Mouse (Mus musculus): ENCODE measurements at regions not wholly inside any gene's neighbourhood (a gene's known extent, or its start where the extent isn't known, plus 50 kb on each side); places are given as distances from the start of the nearest gene placed in this dataset.

DNA sequence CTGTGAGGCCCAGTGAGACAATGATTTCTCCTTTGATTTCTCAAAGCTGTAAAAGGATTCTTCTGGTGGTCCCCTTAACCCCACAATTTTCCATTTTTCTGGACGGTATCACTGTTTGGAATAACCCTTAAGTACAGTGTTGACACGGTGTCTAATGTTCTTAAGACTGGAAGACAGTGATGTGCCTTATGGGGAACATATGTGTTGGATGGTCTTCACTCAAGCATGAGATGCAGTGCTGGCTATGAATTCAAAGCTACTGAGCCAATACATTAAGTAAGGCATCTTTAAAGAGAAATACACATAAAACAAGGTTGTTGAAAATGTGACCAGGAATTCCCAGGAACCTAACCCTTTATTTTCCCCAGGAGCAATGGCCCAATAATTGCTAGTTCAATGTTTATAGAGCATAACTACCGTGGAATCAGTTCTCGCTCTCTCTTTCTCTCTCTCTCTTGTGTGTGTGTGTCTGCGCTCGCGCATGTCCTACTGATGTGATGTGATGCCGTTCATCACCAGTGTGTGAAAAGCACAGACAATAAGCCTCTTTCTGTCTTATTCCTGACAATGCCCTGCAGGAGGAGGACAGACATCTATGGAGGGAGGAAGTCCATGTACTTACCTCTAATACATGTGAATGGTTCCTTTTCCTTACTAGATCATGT lies 125.4 kb upstream of the Peli1 start:
- no peak overlapping the region for H3K4me3 ChIP-seq (ENCODE audit: low read length)
- no peaks in the 10 kb centered on the region for H3K4me1 ChIP-seq (ENCODE audit: control insufficient read depth, insufficient read depth, low read length)
- ATAC-seq: no peak
- H3K27ac ChIP-seq (ENCODE audit: low read length): no peak overlapping the region
- whole genome bisulfite sequencing: 81% methylated on average over 8 of the region's 8 CpGs
- H3K9me3 ChIP-seq (ENCODE audit: control insufficient read depth, low read length): no peaks in the 10 kb centered on the region; the same call in 1 of the 2 replicates
- no peaks in the 10 kb centered on the region for H3K36me3 ChIP-seq (ENCODE audit: control insufficient read depth, insufficient read depth, low read length)
- no peaks in the 10 kb centered on the region for H3K27me3 ChIP-seq (replicated peaks; ENCODE audit: control insufficient read depth, insufficient read depth, low read length)
- no peak overlapping the region for H3K4me2 ChIP-seq (ENCODE audit: low read depth, low read length)
- no peak overlapping the region for H3K9ac ChIP-seq (ENCODE audit: low read depth, low read length)

DNA sequence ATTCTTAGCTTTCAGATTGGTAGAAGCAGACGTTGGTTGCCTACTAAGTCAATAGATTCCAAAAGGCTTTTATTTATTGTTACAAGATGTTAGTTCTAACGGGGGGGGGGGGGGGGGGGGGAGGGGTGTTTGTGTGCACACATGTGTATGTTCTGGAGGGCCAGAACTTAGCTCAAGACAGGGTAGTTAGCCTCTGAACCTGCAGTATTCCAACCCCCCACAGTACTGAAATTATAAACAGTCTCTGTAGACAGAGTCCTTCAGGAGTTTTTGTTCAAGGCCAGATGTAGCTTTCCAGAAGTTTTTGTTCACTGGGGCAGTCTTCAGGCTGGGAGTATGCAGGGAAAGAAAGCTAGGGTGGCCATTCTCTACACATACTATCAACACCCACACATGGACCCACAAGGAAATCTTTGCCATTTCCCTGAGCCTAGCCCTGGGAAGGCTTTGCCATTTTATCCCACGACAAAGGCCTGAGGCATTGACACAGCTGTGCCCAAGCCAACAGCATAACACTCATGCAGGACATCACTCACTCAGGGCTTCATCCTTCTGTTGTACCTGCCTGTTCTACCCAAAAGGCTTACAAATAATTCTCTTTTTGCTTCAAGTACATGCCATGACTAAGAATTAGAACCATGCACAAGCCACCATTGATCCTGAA lies 123.6 kb upstream of the Peli1 start:
- Histone ChIP-seq H3K4me1 (ENCODE audit: control insufficient read depth, insufficient read depth, low read length) (no peaks in the 10 kb centered on the region), H3K9ac (ENCODE audit: low read depth, low read length) (no peak overlapping the region), H3K27ac (ENCODE audit: low read length) (no peak overlapping the region), H3K27me3 (replicated peaks; ENCODE audit: control insufficient read depth, insufficient read depth, low read length) (no peaks in the 10 kb centered on the region), H3K4me2 (ENCODE audit: low read depth, low read length) (no peak overlapping the region), H3K4me3 (ENCODE audit: low read length) (no peak overlapping the region), H3K36me3 (ENCODE audit: control insufficient read depth, insufficient read depth, low read length) (no peaks in the 10 kb centered on the region), H3K9me3 (ENCODE audit: control insufficient read depth, low read length) (no peaks in the 10 kb centered on the region; the same call in 1 of the 2 replicates)
- ATAC-seq: no peak
- 44% methylated on average over 3 of the region's 3 CpGs for WGBS

- H3K27ac ChIP-seq (ENCODE audit: low read length): no peak overlapping the region
- no peak for ATAC-seq
- 71% methylated on average over 2 of the region's 2 CpGs for WGBS
- H3K9ac ChIP-seq (ENCODE audit: low read depth, low read length): no peak overlapping the region
- H3K4me1 ChIP-seq (ENCODE audit: control insufficient read depth, insufficient read depth, low read length): no peaks in the 10 kb centered on the region
- H3K4me2 ChIP-seq (ENCODE audit: low read depth, low read length): no peak overlapping the region
- no peaks in the 10 kb centered on the region; the same call in 1 of the 2 replicates for H3K9me3 ChIP-seq (ENCODE audit: control insufficient read depth, low read length)
- H3K27me3 ChIP-seq (replicated peaks; ENCODE audit: control insufficient read depth, insufficient read depth, low read length): no peaks in the 10 kb centered on the region
- H3K36me3 ChIP-seq (ENCODE audit: control insufficient read depth, insufficient read depth, low read length): no peaks in the 10 kb centered on the region
- H3K4me3 ChIP-seq (ENCODE audit: low read length): no peak overlapping the region
Measured at GRCm38 (mm10) chr11:20968341-20968740, 122.8 kb upstream of the Peli1 start.

DNA sequence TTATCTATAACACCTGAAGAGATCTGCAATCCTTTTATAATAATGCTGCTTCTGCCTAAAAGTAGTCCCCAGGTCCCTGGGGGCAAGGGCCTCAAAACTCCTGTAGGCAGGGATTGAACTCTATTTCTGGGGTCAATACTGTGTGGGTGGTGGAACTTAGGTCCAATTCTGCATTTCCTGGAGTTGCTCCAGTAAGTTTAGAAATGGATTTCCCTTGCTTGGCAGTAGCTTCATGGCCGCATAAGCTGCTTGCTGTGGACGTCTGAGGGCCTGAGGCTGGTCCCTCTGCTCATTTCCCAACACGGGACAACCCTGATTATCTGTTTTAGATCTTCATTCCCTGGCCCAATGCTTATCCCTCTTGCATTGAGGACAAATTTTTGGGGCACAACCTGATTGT lies 118.0 kb upstream of the Peli1 start:
- H3K4me1 ChIP-seq (ENCODE audit: control insufficient read depth, insufficient read depth, low read length): no peaks in the 10 kb centered on the region
- H3K9me3 ChIP-seq (ENCODE audit: control insufficient read depth, low read length): no peaks in the 10 kb centered on the region
- no peak overlapping the region for H3K9ac ChIP-seq (ENCODE audit: low read depth, low read length)
- ATAC-seq: no peak
- no peaks in the 10 kb centered on the region for H3K27me3 ChIP-seq (replicated peaks; ENCODE audit: control insufficient read depth, insufficient read depth, low read length)
- H3K4me2 ChIP-seq (ENCODE audit: low read depth, low read length): no peak overlapping the region
- H3K27ac ChIP-seq (ENCODE audit: low read length): no peak overlapping the region
- no peak overlapping the region for H3K4me3 ChIP-seq (ENCODE audit: low read length)
- WGBS: 63% methylated on average over 3 of the region's 3 CpGs
- H3K36me3 ChIP-seq (ENCODE audit: control insufficient read depth, insufficient read depth, low read length): no peaks in the 10 kb centered on the region

GRCm38 (mm10) chr11:20981588-20981987 lies 109.5 kb upstream of the Peli1 start:
- 75% methylated on average over 2 of the region's 2 CpGs for WGBS
- no peak overlapping the region for H3K4me3 ChIP-seq (ENCODE audit: low read length)

DNA sequence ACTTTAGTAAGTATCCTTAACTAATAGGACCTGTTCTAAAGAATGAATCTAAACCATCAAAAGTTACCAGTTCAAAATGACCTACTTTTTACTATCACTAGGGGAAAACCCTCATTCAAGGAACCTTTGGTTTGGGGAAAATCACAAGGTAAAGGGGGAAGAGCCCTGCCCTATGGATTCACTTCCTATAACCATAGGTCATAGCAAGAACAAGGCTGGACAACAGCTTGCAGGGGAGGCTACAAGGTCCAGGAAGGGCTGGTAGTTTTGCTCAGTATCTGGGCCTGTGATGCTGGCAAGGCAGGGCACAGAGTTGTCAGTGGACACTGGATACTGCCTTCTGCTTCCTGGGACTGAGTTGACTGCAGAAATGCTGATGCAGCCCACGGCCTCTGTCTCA lies 109.1 kb upstream of the Peli1 start:
- no peaks in the 10 kb centered on the region for H3K9me3 ChIP-seq (ENCODE audit: control insufficient read depth, low read length)
- H3K4me3 ChIP-seq (ENCODE audit: low read length): no peak overlapping the region
- H3K36me3 ChIP-seq (ENCODE audit: control insufficient read depth, insufficient read depth, low read length): no peaks in the 10 kb centered on the region
- no peak for ATAC-seq
- no peaks in the 10 kb centered on the region for H3K27me3 ChIP-seq (replicated peaks; ENCODE audit: control insufficient read depth, insufficient read depth, low read length)
- no peak overlapping the region for H3K4me2 ChIP-seq (ENCODE audit: low read depth, low read length)
- H3K27ac ChIP-seq (ENCODE audit: low read length): no peak overlapping the region
- H3K4me1 ChIP-seq (ENCODE audit: control insufficient read depth, insufficient read depth, low read length): 0 out of 2 replicates have a peak, but pooled peaks cover 3% of the 10 kb centered on the region
- 76% methylated on average over 1 of the region's 1 CpGs for WGBS
- H3K9ac ChIP-seq (ENCODE audit: low read depth, low read length): no peak overlapping the region

More at GRCm38 (mm10) chr11:20981588-20981987, 109.5 kb upstream of the Peli1 start:
- no peaks in the 10 kb centered on the region for H3K27me3 ChIP-seq (replicated peaks; ENCODE audit: control insufficient read depth, insufficient read depth, low read length)
- H3K9ac ChIP-seq (ENCODE audit: low read depth, low read length): no peak overlapping the region
- H3K27ac ChIP-seq (ENCODE audit: low read length): no peak overlapping the region
- H3K36me3 ChIP-seq (ENCODE audit: control insufficient read depth, insufficient read depth, low read length): no peaks in the 10 kb centered on the region
- ATAC-seq: no peak
- H3K9me3 ChIP-seq (ENCODE audit: control insufficient read depth, low read length): no peaks in the 10 kb centered on the region
- H3K4me2 ChIP-seq (ENCODE audit: low read depth, low read length): no peak overlapping the region
- H3K4me1 ChIP-seq (ENCODE audit: control insufficient read depth, insufficient read depth, low read length): 0 out of 2 replicates have a peak, but pooled peaks cover 3% of the 10 kb centered on the region

- Histone ChIP-seq H3K4me1 (ENCODE audit: control insufficient read depth, insufficient read depth, low read length) (0 out of 2 replicates have a peak, but pooled peaks cover 3% of the 10 kb centered on the region), H3K4me3 (ENCODE audit: low read length) (no peak overlapping the region), H3K36me3 (ENCODE audit: control insufficient read depth, insufficient read depth, low read length) (no peaks in the 10 kb centered on the region), H3K9me3 (ENCODE audit: control insufficient read depth, low read length) (no peaks in the 10 kb centered on the region), H3K27ac (ENCODE audit: low read length) (no peak overlapping the region), H3K9ac (ENCODE audit: low read depth, low read length) (no peak overlapping the region), H3K4me2 (ENCODE audit: low read depth, low read length) (no peak overlapping the region), H3K27me3 (replicated peaks; ENCODE audit: control insufficient read depth, insufficient read depth, low read length) (no peaks in the 10 kb centered on the region)
- ATAC-seq: no peak
- WGBS: 62% methylated on average over 6 of the region's 6 CpGs
Measured at GRCm38 (mm10) chr11:20982500-20982899, 108.6 kb upstream of the Peli1 start.

DNA sequence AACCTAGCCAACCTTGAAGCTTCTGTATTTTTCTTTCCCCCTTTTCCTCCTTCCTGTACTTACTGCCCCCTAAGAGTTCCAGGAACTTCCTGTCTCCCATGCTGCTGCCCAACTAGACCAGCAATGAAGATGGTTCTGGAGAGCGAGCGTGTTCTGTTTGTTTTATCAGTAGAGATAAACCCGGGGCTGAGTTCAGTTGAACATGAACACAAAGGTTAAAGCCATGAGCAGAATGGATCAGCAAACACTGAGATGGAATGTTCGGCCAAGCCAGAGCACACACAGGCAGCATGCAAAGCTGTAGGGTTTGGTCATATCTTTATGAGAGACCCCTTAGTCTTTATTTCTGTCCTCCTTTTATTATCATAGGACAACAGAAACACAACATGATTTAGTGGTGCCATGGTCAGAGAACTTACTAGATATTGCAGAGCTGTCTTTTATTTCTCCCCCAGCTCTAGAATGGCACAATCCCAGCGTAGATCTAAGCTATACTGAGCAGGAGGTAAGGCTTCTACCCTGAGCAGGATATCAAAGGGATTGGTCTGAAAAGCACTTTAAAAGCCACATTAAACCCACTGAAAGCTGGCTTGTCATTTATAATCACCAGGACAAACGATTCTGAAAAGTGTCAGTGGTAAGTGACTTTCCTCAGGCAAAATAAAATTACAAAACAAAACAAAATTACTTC lies 105.9 kb upstream of the Peli1 start:
- peak; percentile 74 for ATAC-seq
- 0 out of 2 replicates have a peak overlapping the region, but pooled peaks have one; percentile 2 for H3K4me2 ChIP-seq (ENCODE audit: low read depth, low read length)
- no peaks in the 10 kb centered on the region for H3K36me3 ChIP-seq (ENCODE audit: control insufficient read depth, insufficient read depth, low read length)
- no peak overlapping the region for H3K9ac ChIP-seq (ENCODE audit: low read depth, low read length)
- H3K4me1 ChIP-seq (ENCODE audit: control insufficient read depth, insufficient read depth, low read length): 0 out of 2 replicates have a peak, but pooled peaks cover 3% of the 10 kb centered on the region
- no peaks in the 10 kb centered on the region for H3K9me3 ChIP-seq (ENCODE audit: control insufficient read depth, low read length)
- no peak overlapping the region for H3K4me3 ChIP-seq (ENCODE audit: low read length)
- no peaks in the 10 kb centered on the region for H3K27me3 ChIP-seq (replicated peaks; ENCODE audit: control insufficient read depth, insufficient read depth, low read length)
- WGBS: 38% methylated on average over 6 of the region's 6 CpGs
- H3K27ac ChIP-seq (ENCODE audit: low read length): no peak overlapping the region

DNA sequence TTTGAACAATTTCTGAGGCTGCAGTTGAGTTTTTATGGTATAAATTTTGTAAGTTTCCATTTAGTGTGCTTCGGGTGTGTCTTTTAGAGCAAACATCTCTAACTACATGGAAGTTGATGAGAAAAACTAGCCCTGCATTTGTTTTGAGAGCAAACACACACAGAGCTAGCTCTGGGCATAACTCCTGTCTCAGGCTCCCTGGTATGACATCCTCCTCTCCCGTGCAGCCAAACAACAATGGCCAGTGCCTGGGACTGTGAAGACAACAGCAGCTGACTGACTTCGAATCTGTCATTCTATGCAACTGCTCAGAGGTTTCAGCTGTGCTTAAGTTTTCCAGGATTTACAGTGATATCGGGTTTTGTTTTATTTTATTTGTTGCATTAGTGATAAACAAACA lies 105.3 kb upstream of the Peli1 start:
- Histone ChIP-seq H3K9ac (ENCODE audit: low read depth, low read length) (no peak overlapping the region), H3K4me2 (ENCODE audit: low read depth, low read length) (no peak overlapping the region), H3K9me3 (ENCODE audit: control insufficient read depth, low read length) (no peaks in the 10 kb centered on the region), H3K27ac (ENCODE audit: low read length) (no peak overlapping the region), H3K4me1 (ENCODE audit: control insufficient read depth, insufficient read depth, low read length) (0 out of 2 replicates have a peak, but pooled peaks cover 3% of the 10 kb centered on the region), H3K4me3 (ENCODE audit: low read length) (no peak overlapping the region), H3K36me3 (ENCODE audit: control insufficient read depth, insufficient read depth, low read length) (no peaks in the 10 kb centered on the region), H3K27me3 (replicated peaks; ENCODE audit: control insufficient read depth, insufficient read depth, low read length) (no peaks in the 10 kb centered on the region)
- 40% methylated on average over 4 of the region's 4 CpGs for WGBS
- ATAC-seq: no peak
